Mouse (Mus musculus) myocyte (in vitro differentiated cells): Measurements from ENCODE around the gene Brat1.

Source experiments
- CEBPB ChIP-seq: IDR thresholded peaks from 2 replicates; pipeline ENCODE4 v1.6.1; 2011; ENCODE audit warnings: mild to moderate bottlenecking, moderate library complexity; ENCODE audit not compliant: poor library complexity, insufficient read depth, severe bottlenecking
- E2F4 ChIP-seq: IDR thresholded peaks from one replicate; pipeline ENCODE4 v1.6.1; 2011; ENCODE audit warnings: mild to moderate bottlenecking, control low read depth, moderate library complexity; ENCODE audit not compliant: insufficient read depth
- MAX ChIP-seq: IDR thresholded peaks from one replicate; pipeline ENCODE4 v1.6.1; 2011; ENCODE audit warnings: low read depth, mild to moderate bottlenecking, control low read depth
- MYOD1 ChIP-seq, 3 experiments: IDR thresholded peaks; one replicate each; pipeline ENCODE4 v1.6.1; 2011; ENCODE audit warnings: control low read depth in 2 of 3, low read depth in 2 of 3, mild to moderate bottlenecking in 2 of 3, moderate library complexity in 1 of 3; ENCODE audit not compliant: insufficient read length in 2 of 3, control insufficient read depth in 1 of 3
- MYOG ChIP-seq, 3 experiments: IDR thresholded peaks; one replicate each; pipeline ENCODE4 v1.6.1; 2011; ENCODE audit warnings: control low read depth in 2 of 3, low read depth in 2 of 3, mild to moderate bottlenecking in 2 of 3; ENCODE audit not compliant: insufficient read length in 2 of 3, control insufficient read depth in 1 of 3, insufficient read depth in 1 of 3
- POLR2A ChIP-seq: IDR thresholded peaks from one replicate; pipeline ENCODE4 v1.6.1; 2011; ENCODE audit warnings: low read depth, mild to moderate bottlenecking, control low read depth, moderate library complexity; ENCODE audit not compliant: insufficient read length
- POLR2AphosphoS2 ChIP-seq: IDR thresholded peaks from one replicate; pipeline ENCODE4 v1.6.1; 2011; ENCODE audit warnings: low read depth, control low read depth; ENCODE audit not compliant: insufficient read length
- REST ChIP-seq: IDR thresholded peaks from one replicate; pipeline ENCODE4 v1.6.1; 2011; ENCODE audit warnings: mild to moderate bottlenecking, control low read depth, moderate library complexity; ENCODE audit not compliant: insufficient read depth, insufficient read length
- SRF ChIP-seq: IDR thresholded peaks from one replicate; pipeline ENCODE4 v1.6.1; 2011; ENCODE audit warnings: low read depth; ENCODE audit not compliant: control insufficient read depth, insufficient read length
- TCF12 ChIP-seq: IDR thresholded peaks from one replicate; pipeline ENCODE4 v1.6.1; 2011; ENCODE audit warnings: mild to moderate bottlenecking, control low read depth; ENCODE audit not compliant: poor library complexity, insufficient read depth, severe bottlenecking
- TCF3 ChIP-seq: IDR thresholded peaks from one replicate; pipeline ENCODE4 v1.6.1; 2011; ENCODE audit warnings: low read depth, control low read depth; ENCODE audit not compliant: insufficient read length
- USF1 ChIP-seq: IDR thresholded peaks from one replicate; pipeline ENCODE4 v1.6.1; 2011; ENCODE audit warnings: low read depth, mild to moderate bottlenecking, control low read depth, moderate library complexity

DNA sequence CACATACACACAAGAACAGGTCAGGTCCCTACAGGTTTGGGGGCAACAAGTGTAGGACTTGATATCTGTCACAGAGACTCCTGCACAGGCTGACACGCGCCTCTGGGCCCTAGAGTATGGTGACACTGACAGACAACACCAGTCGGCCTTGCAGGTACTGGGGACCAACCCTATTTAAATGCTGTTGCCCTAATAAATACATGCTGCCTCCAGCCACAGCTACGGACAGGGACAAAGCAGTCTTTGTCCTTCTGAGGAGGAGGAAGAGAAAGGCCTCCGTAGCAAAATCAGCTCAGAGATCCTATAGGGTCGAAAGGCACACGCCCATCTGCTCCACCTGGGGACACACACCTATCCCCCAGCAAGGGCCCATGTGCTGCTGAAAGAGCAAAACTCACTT is 8.8 kb upstream of the Brat1 start:
- no peak for TF ChIP-seq MAX
- TF ChIP-seq POLR2A: no peak
- no peak for TF ChIP-seq POLR2AphosphoS2
- TF ChIP-seq TCF12: no peak
- TF ChIP-seq USF1: no peak
- TF ChIP-seq E2F4: no peak
- TF ChIP-seq SRF: no peak
- TF ChIP-seq REST: no peak
- no peak for TF ChIP-seq CEBPB
- no peak for TF ChIP-seq TCF3
- no peak for TF ChIP-seq MYOD1 (IDR thresholded peaks at IDR 0.05; ENCODE audit: control insufficient read depth in 1 of 3, insufficient read length in 2 of 3, low read depth in 2 of 3)
- no peak for TF ChIP-seq MYOG (IDR thresholded peaks at IDR 0.05; ENCODE audit: control insufficient read depth in 1 of 3, insufficient read depth in 1 of 3, insufficient read length in 2 of 3, low read depth in 2 of 3)
